Mouse (Mus musculus): ENCODE data around the gene Ercc2. TPM values are rescaled to one million over a fixed set of nuclear protein-coding genes. Genes with fewer than 3 reads are reported as not detected.

Ercc2 gene
- total RNA-seq, 2 experiments from 2014 or later: 7.8 to 8.8 TPM

Small RNA genes lying within 50 kb of the gene (microRNA-seq; reads per million reads assigned to microRNA genes)
- 0 reads per million in 2 experiments for gene Mir343 (ENCODE audit: borderline replicate concordance in 2 of 2)

Other genes with a start within 250 kb of the Ercc2 start
- gene Qpctl, start 232.7 kb upstream of the Ercc2 start, total RNA-seq (2021): 1 to 10 TPM; 2.3 to 2.5 TPM
- 10 to 100 TPM; 48.2 to 50.0 TPM for gene Snrpd2, start 232.3 kb upstream of the Ercc2 start, total RNA-seq (2021)
- gene Gipr, start 215.9 kb upstream of the Ercc2 start, total RNA-seq (2021): not detected
- 1 to 10 TPM; 8.4 to 9.4 TPM for gene Eml2, start 205.6 kb upstream of the Ercc2 start, total RNA-seq (2021)
- 1 to 10 TPM; 1.7 to 2.4 TPM for gene Gpr4, start 169.5 kb upstream of the Ercc2 start, total RNA-seq (2021)
- 10 to 100 TPM; 39.4 to 41.3 TPM for gene Opa3, start 153.7 kb upstream of the Ercc2 start, total RNA-seq (2021)
- gene Vasp, start 110.2 kb upstream of the Ercc2 start, total RNA-seq (2021): 10 to 100 TPM; 16.3 to 18.0 TPM
- not detected for gene Ppm1n, start 101.9 kb upstream of the Ercc2 start, total RNA-seq (2021)
- 100 to 1,000 TPM; 943 to 950 TPM for gene Rtn2, start 99.4 kb upstream of the Ercc2 start, total RNA-seq (2021)
- gene Fosb, start 72.0 kb upstream of the Ercc2 start, total RNA-seq (2021): under 1 TPM; 0.43 to 0.64 TPM
- gene Ercc1, start 37.2 kb upstream of the Ercc2 start, total RNA-seq (2021): 10 to 100 TPM; 21.5 to 25.4 TPM
- 10 to 100 TPM in 1 of 2 experiments, 1 to 10 TPM in 1; 8.5 to 10.1 TPM for gene Cd3eap, start 22.5 kb upstream of the Ercc2 start, total RNA-seq (2021)
- 1 to 10 TPM; 2.6 TPM for gene Ppp1r13l, start 22.3 kb upstream of the Ercc2 start, total RNA-seq (2021)
- under 1 TPM in 1 of 2 experiments, not detected in 1; 0.43 TPM for gene Klc3, start 22.1 kb downstream of the Ercc2 start, total RNA-seq (2021)
- gene Ckm, start 22.8 kb downstream of the Ercc2 start, total RNA-seq (2021): over 10,000 TPM; 37,777 to 44,473 TPM
- gene Mark4, start 76.8 kb downstream of the Ercc2 start, total RNA-seq (2021): 10 to 100 TPM; 13.2 to 13.8 TPM
- gene Exoc3l2, start 81.3 kb downstream of the Ercc2 start, total RNA-seq (2021): under 1 TPM; 0.56 to 0.67 TPM
- gene Bloc1s3, start 126.4 kb downstream of the Ercc2 start, total RNA-seq (2021): 1 to 10 TPM; 1.7 to 1.9 TPM
- 10 to 100 TPM in 1 of 2 experiments, 1 to 10 TPM in 1; 8.8 to 10.6 TPM for gene Trappc6a, start 126.4 kb downstream of the Ercc2 start, total RNA-seq (2021)
- not detected for gene Nkpd1, start 135.8 kb downstream of the Ercc2 start, total RNA-seq (2021)
- gene Ppp1r37, start 181.1 kb downstream of the Ercc2 start, total RNA-seq (2021): 10 to 100 TPM; 34.5 to 38.6 TPM
- under 1 TPM; 0.28 to 0.40 TPM for gene Zfp296, start 195.3 kb downstream of the Ercc2 start, total RNA-seq (2021)
- 10 to 100 TPM; 58.1 to 58.5 TPM for gene Gemin7, start 195.6 kb downstream of the Ercc2 start, total RNA-seq (2021)
- gene Clasrp, start 222.5 kb downstream of the Ercc2 start, total RNA-seq (2021): 10 to 100 TPM; 11.2 to 12.4 TPM
- gene Relb, start 247.4 kb downstream of the Ercc2 start, total RNA-seq (2021): 1 to 10 TPM; 4.4 to 5.8 TPM